Mouse (Mus musculus): ENCODE data around the gene Dgkq.

GRCm38 (mm10) chr5:108662772-108663171 is 6.7 kb downstream of the Dgkq start:
- TF ChIP-seq CTCF (IDR thresholded peaks at IDR 0.05; ENCODE audit: extremely low read depth, insufficient read depth, low read length) (no peak), POLR2A (IDR thresholded peaks at IDR 0.05; ENCODE audit: extremely low read depth, insufficient read depth, low read length) (no peak)

Measured in cortical plate, adult 2 months (tissue).